Mouse (Mus musculus) erythroblast, embryonic 14.5 days (primary cell): ENCODE data around the gene Slc35f3. TPM values are rescaled to one million over a fixed set of nuclear protein-coding genes. Genes with fewer than 3 reads are reported as not detected.
"Not testable (repeated sequence)": the region's sequence is repeated elsewhere in the genome, so short reads cannot be mapped to it uniquely, and the experiment has no call there.

Experiments
- H3K27me3 ChIP-seq: 2 replicates; pipeline ENCODE4 v1.6.1; 2012; ENCODE audit warnings: inconsistent platforms; ENCODE audit not compliant: control insufficient read depth
- H3K36me3 ChIP-seq: 2 replicates; pipeline ENCODE4 v1.6.1; 2012; ENCODE audit warnings: mild to moderate bottlenecking, inconsistent platforms; ENCODE audit not compliant: control insufficient read depth
- H3K4me1 ChIP-seq: 2 replicates; pipeline ENCODE4 v1.6.1; 2012; ENCODE audit warnings: inconsistent platforms; ENCODE audit not compliant: control insufficient read depth
- H3K4me3 ChIP-seq: replicated peaks from 2 replicates; pipeline ENCODE3; 2012; ENCODE audit warnings: moderate library complexity, mild to moderate bottlenecking, inconsistent platforms
- H3K9me3 ChIP-seq: 2 replicates; pipeline ENCODE4 v1.6.1; 2012; ENCODE audit warnings: low read length, inconsistent platforms, mixed read lengths; ENCODE audit not compliant: control insufficient read depth
- GATA1 ChIP-seq: IDR thresholded peaks from 2 replicates; pipeline ENCODE4 v1.6.1; 2012; ENCODE audit warnings: low read length, inconsistent platforms, mixed read lengths
- TAL1 ChIP-seq: IDR thresholded peaks from 3 replicates; pipeline ENCODE4 v1.6.1; 2012; ENCODE audit warnings: low read length, inconsistent platforms, mixed read lengths
- polyA plus RNA-seq: library from polyadenylated mRNA; stranded (reverse); fragments of >175 nt; gene quantifications from 2 replicates; pipeline ENCODE4 v1.2.3, GENCODE M21; 2012

The Slc35f3 gene
- polyA plus RNA-seq, 1 experiment = not detected

DNA sequence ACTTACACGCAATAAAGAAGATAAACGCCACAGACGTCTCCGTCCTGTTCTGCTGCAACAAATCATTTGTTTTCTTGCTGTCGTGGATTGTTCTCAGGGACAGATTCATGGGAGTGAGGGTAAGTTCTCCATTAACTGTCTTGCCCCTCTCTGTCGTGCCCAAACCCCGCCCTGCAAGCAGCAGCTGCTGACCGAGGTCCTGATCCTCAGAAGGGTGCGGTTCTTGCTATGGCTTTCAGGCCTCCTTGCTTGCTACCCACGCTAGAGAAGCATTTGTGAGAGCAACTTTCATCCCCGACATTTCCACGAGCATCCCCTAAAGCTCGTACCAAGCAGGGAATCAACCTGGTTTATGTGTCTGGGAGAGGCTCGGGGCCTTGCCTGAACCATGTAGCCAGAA lies 83.9 kb downstream of the Slc35f3 start:
- Histone ChIP-seq H3K27me3 (no peaks in the 10 kb centered on the region), H3K9me3 (no peaks in the 10 kb centered on the region), H3K4me3 (no peak overlapping the region), H3K4me1 (no peaks in the 10 kb centered on the region), H3K36me3 (no peaks in the 10 kb centered on the region)
- TF ChIP-seq TAL1 = no peak
- TF ChIP-seq GATA1 = no peak

DNA sequence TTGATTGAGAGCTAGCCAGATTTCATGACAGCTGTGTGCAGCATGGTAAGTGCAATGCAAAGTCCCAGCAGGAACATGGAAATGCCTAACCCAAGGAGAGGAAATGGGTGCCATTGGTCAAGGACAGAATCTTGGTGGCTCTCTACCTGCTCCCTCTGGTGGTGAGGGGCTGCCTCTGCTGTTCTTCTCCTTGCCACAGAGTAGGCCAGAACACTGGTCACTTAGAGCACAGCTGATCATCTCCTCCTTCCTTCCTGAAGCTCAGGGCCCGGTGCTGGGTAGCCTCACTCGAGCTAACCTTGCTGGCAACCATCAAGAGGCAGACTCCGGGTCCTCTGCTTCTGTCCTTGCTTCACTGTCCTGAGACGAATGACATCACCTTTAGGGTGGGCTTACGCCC lies 84.4 kb downstream of the Slc35f3 start:
- Histone ChIP-seq H3K4me1 (no peaks in the 10 kb centered on the region), H3K4me3 (no peak overlapping the region), H3K36me3 (no peaks in the 10 kb centered on the region), H3K9me3 (no peaks in the 10 kb centered on the region), H3K27me3 (no peaks in the 10 kb centered on the region)
- TF ChIP-seq TAL1 (no peak), GATA1 (no peak)

DNA sequence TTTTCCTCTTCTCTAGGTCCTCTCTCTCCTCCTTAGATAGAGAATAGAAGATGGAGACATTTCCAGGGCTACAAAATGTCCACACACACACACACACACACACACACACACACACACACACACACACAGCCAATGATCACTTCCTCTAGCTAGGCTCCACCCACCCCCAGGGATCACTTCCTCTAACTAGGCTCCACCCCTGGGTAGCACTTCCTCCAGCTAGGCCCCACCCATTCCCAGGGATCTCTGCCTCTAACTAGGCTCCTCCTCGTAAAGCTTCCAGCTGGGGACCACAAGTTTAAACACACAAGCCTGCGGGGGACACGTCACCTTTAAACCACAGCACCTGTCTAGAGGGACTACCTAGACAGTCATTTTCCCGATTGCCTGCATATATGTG lies 89.2 kb downstream of the Slc35f3 start:
- no peaks in the 10 kb centered on the region for H3K36me3 ChIP-seq
- no peak for TF ChIP-seq TAL1

DNA sequence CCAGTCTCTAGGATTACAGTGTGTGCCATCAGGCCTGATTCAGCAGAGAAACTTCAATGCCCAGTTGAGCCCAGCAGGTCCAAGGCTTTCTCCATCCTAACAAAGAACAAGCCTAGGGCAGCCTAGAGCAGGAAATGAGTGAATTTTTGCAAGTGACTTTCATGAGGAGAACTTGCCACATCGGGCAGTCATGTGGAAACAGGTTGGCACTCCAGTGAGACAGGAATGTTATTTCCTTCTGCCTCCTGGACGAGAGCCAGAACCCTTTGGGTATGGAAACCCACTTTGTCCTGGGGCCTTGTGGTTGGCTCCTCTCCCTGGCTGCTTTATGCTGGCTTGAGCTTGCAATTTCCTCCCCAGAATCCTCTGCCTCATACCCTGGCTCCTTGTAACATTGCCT lies 93.2 kb downstream of the Slc35f3 start:
- H3K36me3 ChIP-seq = no peaks in the 10 kb centered on the region
- no peaks in the 10 kb centered on the region for H3K27me3 ChIP-seq
- H3K4me1 ChIP-seq = no peaks in the 10 kb centered on the region
- H3K4me3 ChIP-seq = no peak overlapping the region
- no peaks in the 10 kb centered on the region for H3K9me3 ChIP-seq
- no peak for TF ChIP-seq TAL1
- no peak for TF ChIP-seq GATA1

More for the DNA sequence above, 89.2 kb downstream of the Slc35f3 start:
- Histone ChIP-seq H3K27me3 (no peaks in the 10 kb centered on the region), H3K4me1 (no peaks in the 10 kb centered on the region), H3K4me3 (no peak overlapping the region), H3K9me3 (no peaks in the 10 kb centered on the region)

DNA sequence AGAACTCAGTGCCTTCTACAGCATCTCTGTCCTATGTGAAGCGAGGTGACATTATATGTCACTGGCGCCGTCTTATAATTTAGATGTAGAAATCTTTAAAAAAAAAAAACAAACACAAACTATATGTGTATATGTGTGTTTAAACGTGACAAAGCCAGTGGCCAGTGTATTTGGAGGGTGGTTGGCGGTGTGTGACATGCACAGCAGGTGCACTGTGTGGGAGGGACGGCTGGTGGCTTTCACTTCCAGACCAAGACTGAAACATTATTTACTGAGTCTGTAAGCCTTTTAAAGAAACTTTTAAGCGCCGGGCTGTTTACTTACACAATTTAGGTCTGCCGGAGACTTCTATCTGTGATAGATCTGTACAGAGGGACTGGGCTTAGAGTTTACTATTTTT lies 97.0 kb downstream of the Slc35f3 start:
- Histone ChIP-seq H3K4me3 (no peak overlapping the region), H3K9me3 (no peaks in the 10 kb centered on the region), H3K36me3 (no peaks in the 10 kb centered on the region), H3K4me1 (no peaks in the 10 kb centered on the region), H3K27me3 (no peaks in the 10 kb centered on the region)
- TF ChIP-seq TAL1 = no peak
- TF ChIP-seq GATA1 = no peak

- no peaks in the 10 kb centered on the region for H3K36me3 ChIP-seq
- H3K9me3 ChIP-seq = no peaks in the 10 kb centered on the region
- TF ChIP-seq GATA1 = no peak
- TF ChIP-seq TAL1 = no peak
- H3K27me3 ChIP-seq = no peaks in the 10 kb centered on the region
- no peaks in the 10 kb centered on the region for H3K4me1 ChIP-seq
- H3K4me3 ChIP-seq = no peak overlapping the region
Measured at GRCm38 (mm10) chr8:126395917-126396316, 97.6 kb downstream of the Slc35f3 start.

GRCm38 (mm10) chr8:126398349-126398748 lies 100.0 kb downstream of the Slc35f3 start:
- no peaks in the 10 kb centered on the region for H3K36me3 ChIP-seq
- H3K9me3 ChIP-seq = no peaks in the 10 kb centered on the region
- H3K4me3 ChIP-seq = no peak overlapping the region
- H3K4me1 ChIP-seq = no peaks in the 10 kb centered on the region
- TF ChIP-seq TAL1 = no peak
- no peak for TF ChIP-seq GATA1
- no peaks in the 10 kb centered on the region for H3K27me3 ChIP-seq

DNA sequence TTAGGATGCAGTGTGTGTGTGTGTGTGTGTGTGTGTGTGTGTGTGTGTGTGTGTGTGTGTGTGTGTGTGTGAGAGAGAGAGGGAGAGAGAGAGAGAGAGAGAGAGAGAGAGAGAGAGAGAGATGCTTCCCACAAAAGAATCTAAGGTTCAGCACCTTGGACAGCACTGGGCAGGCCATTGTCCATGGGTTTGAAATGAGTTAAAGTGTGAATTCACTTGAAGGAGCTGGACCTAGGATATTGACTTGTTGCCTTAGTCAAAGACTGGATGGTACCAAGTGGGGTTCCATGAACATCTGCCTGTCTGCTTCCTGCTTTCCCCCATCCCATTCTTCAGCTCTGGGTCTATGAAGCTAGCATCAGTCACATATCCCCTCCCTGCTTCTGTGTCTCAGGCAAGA lies 106.2 kb downstream of the Slc35f3 start:
- not testable (repeated sequence) for H3K36me3 ChIP-seq, H3K4me3 ChIP-seq, H3K4me1 ChIP-seq, H3K27me3 ChIP-seq, H3K9me3 ChIP-seq

DNA sequence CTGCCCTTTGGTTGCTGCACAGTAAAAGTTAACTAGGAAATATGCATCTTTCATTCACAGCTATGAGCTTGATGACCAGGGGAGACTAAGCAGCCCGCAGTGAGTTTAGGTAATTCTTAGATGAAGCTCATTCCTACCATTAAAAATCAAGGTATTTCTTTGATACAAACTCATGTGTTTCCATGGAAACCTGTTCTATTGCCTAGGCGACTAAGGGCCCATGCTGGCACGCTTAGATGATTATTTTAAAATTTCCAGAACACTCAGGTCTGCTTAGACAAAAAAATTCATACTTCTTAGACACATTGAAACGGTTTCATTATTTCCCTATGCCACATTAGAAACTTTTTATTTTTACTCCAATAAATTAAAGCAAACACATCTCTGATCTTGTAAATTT lies 106.7 kb downstream of the Slc35f3 start:
- H3K4me3 ChIP-seq = no peak overlapping the region
- no peaks in the 10 kb centered on the region for H3K36me3 ChIP-seq
- H3K27me3 ChIP-seq = no peaks in the 10 kb centered on the region
- H3K9me3 ChIP-seq = no peaks in the 10 kb centered on the region
- TF ChIP-seq GATA1 (no peak), TAL1 (no peak)
- H3K4me1 ChIP-seq = no peaks in the 10 kb centered on the region

GRCm38 (mm10) chr8:126420834-126421233 lies 122.5 kb downstream of the Slc35f3 start:
- Histone ChIP-seq H3K4me1 (peaks cover 26% of the 10 kb centered on the region), H3K9me3 (no peaks in the 10 kb centered on the region), H3K4me3 (no peak overlapping the region), H3K27me3 (no peaks in the 10 kb centered on the region), H3K36me3 (peaks cover 7% of the 10 kb centered on the region)
- no peak for TF ChIP-seq TAL1
- no peak for TF ChIP-seq GATA1
